Mouse (Mus musculus) c-Kit-positive CD71-positive TER-119-positive erythroid progenitor cells, embryonic 14.5 days (primary cell): ENCODE measurements at regions not wholly inside any gene's neighbourhood (a gene's known extent, or its start where the extent isn't known, plus 50 kb on each side); places are given as distances from the start of the nearest gene placed in this dataset.

Experiments
- DNase-seq: peaks from one replicate; pipeline ENCODE4 v3.0.0-alpha.2; 2013; ENCODE audit warnings: low spot score

- no peak for DNase-seq
These were observed 130.4 kb upstream of the Cadm1 start for GRCm38 (mm10) chr9:47399598-47399997.

GRCm38 (mm10) chr9:47400117-47400823 lies 129.7 kb upstream of the Cadm1 start:
- no peak for DNase-seq

- DNase-seq = no peak
These were observed 128.5 kb upstream of the Cadm1 start for GRCm38 (mm10) chr9:47401511-47401910.

- DNase-seq = no peak
These were observed 126.7 kb upstream of the Cadm1 start for GRCm38 (mm10) chr9:47403317-47403716.

- no peak for DNase-seq
These were observed 125.2 kb upstream of the Cadm1 start for GRCm38 (mm10) chr9:47404821-47405220.

- DNase-seq = no peak
These were observed 124.4 kb upstream of the Cadm1 start for GRCm38 (mm10) chr9:47405547-47405946.

GRCm38 (mm10) chr9:47407007-47407670 lies 122.8 kb upstream of the Cadm1 start:
- no peak for DNase-seq

- no peak for DNase-seq
These were observed 121.9 kb upstream of the Cadm1 start for GRCm38 (mm10) chr9:47408061-47408460.

GRCm38 (mm10) chr9:47409579-47409978 lies 120.4 kb upstream of the Cadm1 start:
- DNase-seq = no peak

- no peak for DNase-seq
These were observed 117.2 kb upstream of the Cadm1 start for GRCm38 (mm10) chr9:47412786-47413185.

- DNase-seq = no peak
These were observed 115.5 kb upstream of the Cadm1 start for GRCm38 (mm10) chr9:47414350-47414988.

- DNase-seq = no peak
These were observed 107.8 kb upstream of the Cadm1 start for GRCm38 (mm10) chr9:47422151-47422599.

GRCm38 (mm10) chr9:47422741-47423461 lies 107.1 kb upstream of the Cadm1 start:
- no peak for DNase-seq

GRCm38 (mm10) chr9:47423462-47423832 lies 106.5 kb upstream of the Cadm1 start:
- DNase-seq = no peak

GRCm38 (mm10) chr9:47424191-47424590 lies 105.8 kb upstream of the Cadm1 start:
- no peak for DNase-seq

- no peak for DNase-seq
These were observed 103.3 kb upstream of the Cadm1 start for GRCm38 (mm10) chr9:47426712-47427111.

- DNase-seq = no peak
These were observed 101.1 kb upstream of the Cadm1 start for GRCm38 (mm10) chr9:47428710-47429341.

GRCm38 (mm10) chr9:47429691-47430090 lies 100.3 kb upstream of the Cadm1 start:
- DNase-seq = no peak

GRCm38 (mm10) chr9:47432715-47433114 lies 97.3 kb upstream of the Cadm1 start:
- DNase-seq = no peak

- DNase-seq = no peak
These were observed 96.8 kb upstream of the Cadm1 start for GRCm38 (mm10) chr9:47433185-47433584.

GRCm38 (mm10) chr9:47434091-47434490 lies 95.9 kb upstream of the Cadm1 start:
- DNase-seq = no peak

GRCm38 (mm10) chr9:47438976-47439375 lies 91.0 kb upstream of the Cadm1 start:
- DNase-seq = no peak
